Mouse (Mus musculus): ENCODE results near the gene Hist1h2bc.
"Not testable (repeated sequence)": the region's sequence is repeated elsewhere in the genome, so short reads cannot be mapped to it uniquely, and the experiment has no call there.

Gene Hist1h2bc

GRCm38 (mm10) chr13:23683755-23684281 is at the start of gene Hist1h2bc, which contains the start of gene Hist1h2ac:
Gene Hist1h2bc (plus strand): TSS chr13:23684199.
Gene Hist1h2ac (minus strand): TSS chr13:23683948.
- DNase-seq (ENCODE audit: low read depth, low spot score) = peak; percentile 100

GRCm38 (mm10) chr13:23659636-23660366 is 24.2 kb upstream of the Hist1h2bc start:
- no peak for DNase-seq (ENCODE audit: low read depth, low spot score)

GRCm38 (mm10) chr13:23662536-23662935 is 21.5 kb upstream of the Hist1h2bc start:
- no peak for DNase-seq (ENCODE audit: low read depth, low spot score)

GRCm38 (mm10) chr13:23681990-23682582 is 1.9 kb upstream of the Hist1h2bc start:
- DNase-seq (ENCODE audit: low read depth, low spot score) = no peak

GRCm38 (mm10) chr13:23682623-23682946 is 1.4 kb upstream of the Hist1h2bc start:
- no peak for DNase-seq (ENCODE audit: low read depth, low spot score)

GRCm38 (mm10) chr13:23682947-23683754 is 848 bp upstream of the Hist1h2bc start:
- DNase-seq (ENCODE audit: low read depth, low spot score) = not testable (repeated sequence)

GRCm38 (mm10) chr13:23684295-23684945 is 421 bp downstream of the Hist1h2bc start:
- DNase-seq (ENCODE audit: low read depth, low spot score) = peak; percentile 80

GRCm38 (mm10) chr13:23685121-23685861 is 1.3 kb downstream of the Hist1h2bc start:
- DNase-seq (ENCODE audit: low read depth, low spot score) = no peak

GRCm38 (mm10) chr13:23685966-23686365 is 2.0 kb downstream of the Hist1h2bc start:
- DNase-seq (ENCODE audit: low read depth, low spot score) = no peak

GRCm38 (mm10) chr13:23687181-23687580 is 3.2 kb downstream of the Hist1h2bc start:
- DNase-seq (ENCODE audit: low read depth, low spot score) = no peak

GRCm38 (mm10) chr13:23687907-23688306 is 3.9 kb downstream of the Hist1h2bc start:
- no peak for DNase-seq (ENCODE audit: low read depth, low spot score)

- DNase-seq (ENCODE audit: low read depth, low spot score) = no peak
Measured at GRCm38 (mm10) chr13:23688956-23689355, 5.0 kb downstream of the Hist1h2bc start.

GRCm38 (mm10) chr13:23689459-23689858 is 5.5 kb downstream of the Hist1h2bc start:
- DNase-seq (ENCODE audit: low read depth, low spot score) = no peak

- DNase-seq (ENCODE audit: low read depth, low spot score) = no peak
Measured at GRCm38 (mm10) chr13:23693856-23694440, 9.9 kb downstream of the Hist1h2bc start.

GRCm38 (mm10) chr13:23694956-23695355 is 11.0 kb downstream of the Hist1h2bc start:
- DNase-seq (ENCODE audit: low read depth, low spot score) = no peak

- no peak for DNase-seq (ENCODE audit: low read depth, low spot score)
Measured at GRCm38 (mm10) chr13:23695514-23695913, 11.5 kb downstream of the Hist1h2bc start, which contains the start of gene Hist1h1t. Gene Hist1h1t (plus strand): TSS chr13:23695814.

GRCm38 (mm10) chr13:23696061-23696474 is 12.1 kb downstream of the Hist1h2bc start:
- no peak for DNase-seq (ENCODE audit: low read depth, low spot score)

- DNase-seq (ENCODE audit: low read depth, low spot score) = no peak
Measured at GRCm38 (mm10) chr13:23697491-23698299, 13.7 kb downstream of the Hist1h2bc start.

GRCm38 (mm10) chr13:23698300-23698693 is 14.3 kb downstream of the Hist1h2bc start, which contains the start of gene Hist1h4c:
Gene Hist1h4c (minus strand): TSS chr13:23698454.
- DNase-seq (ENCODE audit: low read depth, low spot score) = peak; percentile 99

Measured in telencephalon, adult 2 months (tissue).